Mouse (Mus musculus): ENCODE data around the gene Itfg1. TPM values are rescaled to one million over a fixed set of nuclear protein-coding genes. Genes with fewer than 3 reads are reported as not detected.

The Itfg1 gene
- total RNA-seq, 2 experiments from 2014 or later, result 22.3 to 29.0 TPM

- ATAC-seq (replicated peaks; ENCODE audit: low FRiP score, low TSS enrichment, poor library complexity, severe bottlenecking), result no peak
These were observed 56.9 kb downstream of the Itfg1 start for GRCm38 (mm10) chr8:85783871-85784270.

- ATAC-seq (replicated peaks; ENCODE audit: low FRiP score, low TSS enrichment, poor library complexity, severe bottlenecking), result no peak
These were observed 60.6 kb downstream of the Itfg1 start for GRCm38 (mm10) chr8:85780091-85780490.

GRCm38 (mm10) chr8:85745053-85745452 lies 95.7 kb downstream of the Itfg1 start:
- peak; percentile 82 for ATAC-seq (replicated peaks; ENCODE audit: low FRiP score, low TSS enrichment, poor library complexity, severe bottlenecking)

- no peak for ATAC-seq (replicated peaks; ENCODE audit: low FRiP score, low TSS enrichment, poor library complexity, severe bottlenecking)
These were observed 110.2 kb downstream of the Itfg1 start for GRCm38 (mm10) chr8:85730545-85730944.

GRCm38 (mm10) chr8:85717271-85717670 lies 123.5 kb downstream of the Itfg1 start:
- ATAC-seq (replicated peaks; ENCODE audit: low FRiP score, low TSS enrichment, poor library complexity, severe bottlenecking), result no peak

GRCm38 (mm10) chr8:85716696-85717095 lies 124.0 kb downstream of the Itfg1 start:
- ATAC-seq (replicated peaks; ENCODE audit: low FRiP score, low TSS enrichment, poor library complexity, severe bottlenecking), result no peak

GRCm38 (mm10) chr8:85706988-85707387 lies 133.7 kb downstream of the Itfg1 start:
- no peak for ATAC-seq (replicated peaks; ENCODE audit: low FRiP score, low TSS enrichment, poor library complexity, severe bottlenecking)

- peak; percentile 32 for ATAC-seq (replicated peaks; ENCODE audit: low FRiP score, low TSS enrichment, poor library complexity, severe bottlenecking)
These were observed 139.9 kb downstream of the Itfg1 start, which contains the start of gene Neto2 for GRCm38 (mm10) chr8:85700751-85701351. TSS of gene Neto2 (minus strand) at chr8:85700924.

- ATAC-seq (replicated peaks; ENCODE audit: low FRiP score, low TSS enrichment, poor library complexity, severe bottlenecking), result peak; percentile 58
These were observed 140.5 kb downstream of the Itfg1 start for GRCm38 (mm10) chr8:85700101-85700750.

- peak; percentile 92 for ATAC-seq (replicated peaks; ENCODE audit: low FRiP score, low TSS enrichment, poor library complexity, severe bottlenecking)
These were observed 141.7 kb downstream of the Itfg1 start for GRCm38 (mm10) chr8:85699051-85699450.

Other genes with a start within 250 kb of the Itfg1 start
- 1.9 and 5.5 TPM in 2 replicates for gene Neto2, start 140.0 kb downstream of the Itfg1 start, total RNA-seq (2014; fragmentation: Nextera tagmentation)
- gene Neto2, start 140.0 kb downstream of the Itfg1 start, total RNA-seq (2017), result 3.1 and 6.9 TPM in 2 replicates
- gene Phkb, start within 50 bp of the Itfg1 start, total RNA-seq (2014; fragmentation: Nextera tagmentation), result 30.3 and 33.2 TPM in 2 replicates
- 14.2 and 20.6 TPM in 2 replicates for gene Phkb, start within 50 bp of the Itfg1 start, total RNA-seq (2017)